Mouse (Mus musculus) heart, embryonic 14.5 days (tissue): ENCODE measurements at regions not wholly inside any gene's neighbourhood (a gene's known extent, or its start where the extent isn't known, plus 50 kb on each side); places are given as distances from the start of the nearest gene placed in this dataset.

Experiments
- ATAC-seq: fragments of 200-750 bp; cut with Nextera tagmentation; 2 replicates; pipeline ENCODE4 v1.8.0; 2017; ENCODE audit warnings: low read depth, moderate TSS enrichment; ENCODE audit not compliant: insufficient number of reproducible peaks, insufficient read depth, low FRiP score
- H3K27ac ChIP-seq, 2 experiments: fragments of 200-500 bp in 1 of 2; fragments of 300-500 bp in 1 of 2; sonication (generic) in 1 of 2; replicated peaks in 1 of 2; 2 replicates each; pipeline ENCODE4 v1.5.1; 2012 to 2014; ENCODE audit warnings: low read depth in 2 of 2, low read length in 2 of 2, control low read depth in 1 of 2, mild to moderate bottlenecking in 1 of 2, mixed read lengths in 1 of 2; ENCODE audit not compliant: control insufficient read depth in 1 of 2, insufficient read depth in 1 of 2
- H3K27me3 ChIP-seq: fragments of 300-500 bp; sonication (generic); 2 replicates; pipeline ENCODE4 v1.6.1; 2014; ENCODE audit warnings: mild to moderate bottlenecking, low read length, control low read depth; ENCODE audit not compliant: control insufficient read depth, insufficient read depth
- H3K36me3 ChIP-seq: fragments of 300-500 bp; sonication (generic); 2 replicates; pipeline ENCODE4 v1.6.1; 2014; ENCODE audit warnings: mild to moderate bottlenecking, control low read depth, low read length, mixed read lengths; ENCODE audit not compliant: control insufficient read depth, insufficient read depth
- H3K4me1 ChIP-seq, 2 experiments: fragments of 200-500 bp in 1 of 2; fragments of 300-500 bp in 1 of 2; sonication (generic) in 1 of 2; 2 replicates each; pipeline ENCODE4 v1.6.1; 2012 to 2014; ENCODE audit warnings: low read length in 2 of 2, control low read depth in 1 of 2, mixed read lengths in 1 of 2; ENCODE audit not compliant: control insufficient read depth in 2 of 2, insufficient read depth in 2 of 2
- H3K4me2 ChIP-seq: fragments of 300-500 bp; sonication (generic); 2 replicates; pipeline ENCODE4 v1.6.1; 2014; ENCODE audit warnings: mild to moderate bottlenecking, low read length
- H3K4me3 ChIP-seq, 2 experiments: fragments of 200-500 bp in 1 of 2; fragments of 300-500 bp in 1 of 2; sonication (generic) in 1 of 2; 2 replicates each; pipeline ENCODE4 v1.5.1; 2012 to 2014; ENCODE audit warnings: low read length in 2 of 2, mild to moderate bottlenecking in 2 of 2, control low read depth in 1 of 2, low read depth in 1 of 2, moderate library complexity in 1 of 2; ENCODE audit not compliant: control insufficient read depth in 1 of 2, insufficient read depth in 1 of 2
- H3K9ac ChIP-seq: fragments of 300-500 bp; sonication (generic); 2 replicates; pipeline ENCODE4 v1.6.1; 2014; ENCODE audit warnings: mild to moderate bottlenecking, low read length
- H3K9me3 ChIP-seq: fragments of 300-500 bp; sonication (generic); 2 replicates; pipeline ENCODE4 v1.6.1; 2016; ENCODE audit warnings: low read length, control low read depth; ENCODE audit not compliant: control insufficient read depth
- WGBS: fragments of 180-500 bp; shearing (Covaris S2); extraction: QIAGEN DNeasy Blood & Tissue Kit; methylation state at CpG from one replicate; pipeline ENCODE4 v1.1.7; 2014; 5-methylcytosine and 5-hydroxymethylcytosine counted together

DNA sequence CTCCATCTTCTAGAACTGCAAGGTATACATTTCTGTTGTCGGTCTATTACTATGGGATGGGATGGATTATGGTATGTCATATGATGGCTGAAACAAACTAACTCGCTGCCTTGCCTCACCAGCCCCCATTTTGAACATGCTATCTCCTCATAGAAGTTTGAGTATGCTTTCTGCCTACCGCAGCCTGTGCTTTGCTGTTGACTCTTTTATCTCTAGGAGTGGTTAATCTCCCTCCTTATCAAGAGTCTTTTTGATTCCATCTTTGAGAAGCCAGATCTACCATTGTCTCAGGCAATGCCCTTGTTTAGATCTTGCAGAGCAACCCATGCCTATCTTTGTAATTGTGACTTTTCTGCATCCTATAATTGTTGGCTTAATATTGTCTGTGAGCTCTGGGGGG, 367.0 kb downstream of the Cog6 start:
- Histone ChIP-seq H3K9me3 (no peaks in the 10 kb centered on the region), H3K27ac (no peak overlapping the region), H3K4me3 (no peak overlapping the region), H3K9ac (no peak overlapping the region), H3K36me3 (no peaks in the 10 kb centered on the region), H3K4me1 (no peaks in the 10 kb centered on the region), H3K4me2 (no peak overlapping the region), H3K27me3 (no peaks in the 10 kb centered on the region)
- WGBS = 83% methylated on average over 3 of the region's 3 CpGs
- no peak for ATAC-seq

DNA sequence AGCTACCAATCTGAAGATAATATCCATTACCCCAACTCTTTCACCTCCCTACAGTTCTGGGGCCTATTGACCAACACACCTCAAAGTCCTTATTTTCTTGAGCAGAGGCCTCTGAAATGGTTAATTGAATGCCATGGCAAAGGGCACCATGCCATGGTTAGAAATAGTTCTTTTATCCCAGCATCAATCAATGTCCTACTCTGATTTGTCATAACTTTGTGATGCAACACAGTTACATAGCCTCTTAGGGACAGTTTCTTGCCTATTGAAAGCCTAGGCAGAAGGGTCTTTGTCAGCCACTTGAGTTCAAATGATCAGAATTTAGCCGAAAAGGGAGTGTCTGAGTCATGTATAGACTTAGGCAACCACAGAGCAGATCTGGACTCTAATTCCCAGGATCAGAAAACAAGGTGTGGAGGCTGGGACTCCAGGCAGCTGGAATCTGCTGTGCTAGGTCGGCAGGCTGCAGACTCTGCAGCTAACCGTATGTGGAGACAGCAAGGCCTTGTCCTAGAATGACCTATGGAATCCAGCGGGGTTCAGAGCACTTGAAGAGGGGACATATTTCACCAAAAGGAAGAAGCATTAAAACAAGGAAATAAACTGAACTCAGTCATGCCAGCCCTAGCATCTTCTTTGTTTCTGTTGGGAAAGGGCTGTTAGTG, 368.1 kb downstream of the Cog6 start:
- no peak overlapping the region for H3K9ac ChIP-seq
- H3K27ac ChIP-seq = no peak overlapping the region
- no peak overlapping the region for H3K4me2 ChIP-seq
- H3K9me3 ChIP-seq = no peaks in the 10 kb centered on the region
- no peak for ATAC-seq
- WGBS = 69% methylated on average over 4 of the region's 4 CpGs
- H3K4me1 ChIP-seq = peaks cover 0 to 4% of the 10 kb centered on the region in 2 experiments; a peak in 1 of 4 replicates
- H3K27me3 ChIP-seq = no peaks in the 10 kb centered on the region
- H3K36me3 ChIP-seq = no peaks in the 10 kb centered on the region
- H3K4me3 ChIP-seq = no peak overlapping the region

DNA sequence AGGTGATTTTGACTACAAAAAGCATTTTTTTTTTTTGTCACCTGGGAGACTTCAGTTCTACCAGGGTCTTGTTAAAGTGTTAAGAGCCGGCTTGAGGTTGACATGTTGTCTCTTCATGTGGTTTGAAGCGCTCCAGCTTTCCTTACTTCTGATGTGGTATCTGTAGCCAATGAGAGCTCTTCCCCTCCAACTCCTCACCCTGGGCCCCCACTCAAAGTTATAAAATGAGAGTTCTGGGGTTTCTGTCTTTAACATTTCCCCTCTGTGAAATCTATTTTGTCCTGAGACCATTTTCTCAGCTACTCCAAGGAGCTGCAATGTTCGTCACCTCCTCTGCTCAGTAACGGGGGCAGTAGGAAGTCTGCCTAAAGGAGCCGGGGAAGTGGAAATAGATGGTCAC, 369.1 kb downstream of the Cog6 start:
- Histone ChIP-seq H3K4me2 (no peak overlapping the region), H3K4me3 (no peak overlapping the region), H3K9me3 (no peaks in the 10 kb centered on the region), H3K4me1 (peaks cover 0 to 7% of the 10 kb centered on the region in 2 experiments; a peak in 1 of 4 replicates), H3K27me3 (no peaks in the 10 kb centered on the region), H3K36me3 (no peaks in the 10 kb centered on the region), H3K9ac (no peak overlapping the region), H3K27ac (no peak overlapping the region)
- no peak for ATAC-seq
- 88% methylated on average over 5 of the region's 5 CpGs for whole genome bisulfite sequencing

DNA sequence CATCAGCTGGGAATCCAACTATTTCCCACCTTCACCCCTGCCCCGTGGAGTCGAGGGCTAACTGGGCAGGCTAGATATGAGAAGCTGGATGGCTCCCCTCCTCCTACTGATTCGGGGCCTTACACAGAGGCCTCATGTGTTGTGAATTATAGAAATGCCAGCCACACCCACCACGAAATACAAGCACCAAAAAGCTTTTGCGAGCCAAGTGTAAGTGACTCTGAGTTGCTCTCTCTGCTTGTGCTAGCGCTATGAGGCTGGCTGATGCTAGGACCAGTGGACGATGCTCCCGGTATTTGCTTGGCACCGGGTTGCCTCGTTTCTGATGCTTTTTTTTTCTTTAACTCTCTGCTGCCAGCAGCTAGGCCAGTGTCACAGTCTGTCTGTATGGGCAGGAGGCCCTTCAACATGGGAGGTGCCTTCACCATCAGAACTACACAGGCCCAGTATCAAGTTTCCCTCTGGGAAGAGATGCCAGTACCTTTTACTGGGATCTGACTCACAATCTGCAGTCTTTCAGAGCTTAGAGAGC, 369.8 kb downstream of the Cog6 start:
- Histone ChIP-seq H3K36me3 (no peaks in the 10 kb centered on the region), H3K4me2 (no peak overlapping the region), H3K4me3 (no peak overlapping the region), H3K27ac (no peak overlapping the region), H3K9ac (no peak overlapping the region), H3K4me1 (peaks cover 0 to 8% of the 10 kb centered on the region in 2 experiments; a peak in 1 of 4 replicates), H3K9me3 (no peaks in the 10 kb centered on the region), H3K27me3 (no peaks in the 10 kb centered on the region)
- no peak for ATAC-seq
- 69% methylated on average over 10 of the region's 10 CpGs for WGBS

DNA sequence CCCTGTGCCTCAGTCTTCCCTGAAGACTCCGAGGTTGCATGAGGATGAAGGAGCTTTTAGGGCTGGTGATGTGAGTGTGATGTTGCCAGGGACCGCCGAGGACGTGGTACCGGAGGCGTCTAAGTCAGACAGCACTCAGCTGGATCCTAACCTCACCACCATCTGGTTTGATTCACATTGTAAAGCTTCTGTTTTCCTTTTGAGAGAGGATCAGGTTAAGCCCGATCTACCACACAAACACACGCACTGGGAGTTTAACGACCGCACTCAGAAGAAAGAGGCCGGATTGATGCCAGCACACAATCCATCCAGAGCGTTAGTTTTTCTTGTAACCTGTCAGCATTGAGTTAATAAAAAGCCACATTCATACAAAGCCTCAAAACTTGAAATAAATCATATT, 371.9 kb downstream of the Cog6 start:
- ATAC-seq = no peak
- Histone ChIP-seq H3K4me3 (no peak overlapping the region), H3K4me1 (peaks cover 3 to 18% of the 10 kb centered on the region in 2 experiments; a peak in 3 of 4 replicates), H3K9me3 (no peaks in the 10 kb centered on the region), H3K36me3 (no peaks in the 10 kb centered on the region), H3K27ac (no peak overlapping the region), H3K9ac (no peak overlapping the region), H3K4me2 (no peak overlapping the region), H3K27me3 (no peaks in the 10 kb centered on the region)
- WGBS = 78% methylated on average over 12 of the region's 12 CpGs

DNA sequence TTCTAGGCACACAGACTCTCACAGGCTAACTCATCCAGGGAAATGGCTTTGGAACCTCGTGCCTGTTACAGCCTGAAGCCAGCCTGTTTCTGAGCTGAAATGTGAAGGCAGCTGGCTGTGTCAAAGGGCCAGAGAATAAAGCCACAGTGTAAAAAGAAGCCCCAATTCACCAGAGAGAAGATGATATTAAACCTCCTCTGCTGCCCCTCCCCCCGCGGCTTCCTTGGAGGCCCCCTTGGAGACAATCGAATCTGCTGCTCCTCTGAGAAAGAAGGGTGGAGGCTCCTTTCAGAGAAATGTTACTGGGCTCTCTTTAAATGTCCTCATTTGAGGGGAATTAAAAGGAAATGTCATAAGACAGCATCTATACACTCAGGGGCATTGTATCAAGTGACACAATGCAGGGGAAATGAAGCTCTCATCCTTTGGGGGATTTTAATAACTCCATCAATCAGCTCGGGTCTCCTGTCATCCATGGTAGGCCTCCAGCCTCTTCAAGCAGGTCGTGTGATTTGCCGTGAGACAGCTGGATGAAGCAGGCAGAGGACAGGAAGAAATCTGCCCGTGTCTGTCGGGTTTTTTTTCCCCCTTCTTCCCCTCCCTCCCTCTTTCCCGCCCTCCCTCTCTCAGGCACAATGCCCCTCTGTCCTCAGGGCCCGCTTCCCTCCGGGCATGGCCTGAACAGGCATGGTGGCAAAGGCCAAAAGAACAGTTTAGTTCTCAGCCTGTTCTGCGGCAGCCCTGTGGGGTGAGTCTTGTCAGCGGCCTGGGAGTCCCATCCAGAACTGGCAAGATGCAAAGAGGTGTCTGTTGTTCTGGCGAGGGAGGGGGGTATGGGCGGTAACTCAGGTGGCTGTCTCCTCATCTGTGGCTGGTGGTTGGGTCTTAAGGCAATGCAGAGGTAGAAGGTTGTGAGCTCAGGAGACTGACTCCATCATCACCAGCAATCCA, 372.6 kb downstream of the Cog6 start:
- no peaks in the 10 kb centered on the region for H3K9me3 ChIP-seq
- H3K9ac ChIP-seq = no peak overlapping the region
- no peak for ATAC-seq
- H3K4me3 ChIP-seq = no peak overlapping the region
- H3K27ac ChIP-seq = no peak overlapping the region
- H3K4me2 ChIP-seq = no peak overlapping the region
- WGBS = 34% methylated on average over 16 of the region's 16 CpGs
- H3K27me3 ChIP-seq = no peaks in the 10 kb centered on the region
- peaks cover 3 to 18% of the 10 kb centered on the region in 2 experiments; a peak in 3 of 4 replicates for H3K4me1 ChIP-seq
- no peaks in the 10 kb centered on the region for H3K36me3 ChIP-seq

DNA sequence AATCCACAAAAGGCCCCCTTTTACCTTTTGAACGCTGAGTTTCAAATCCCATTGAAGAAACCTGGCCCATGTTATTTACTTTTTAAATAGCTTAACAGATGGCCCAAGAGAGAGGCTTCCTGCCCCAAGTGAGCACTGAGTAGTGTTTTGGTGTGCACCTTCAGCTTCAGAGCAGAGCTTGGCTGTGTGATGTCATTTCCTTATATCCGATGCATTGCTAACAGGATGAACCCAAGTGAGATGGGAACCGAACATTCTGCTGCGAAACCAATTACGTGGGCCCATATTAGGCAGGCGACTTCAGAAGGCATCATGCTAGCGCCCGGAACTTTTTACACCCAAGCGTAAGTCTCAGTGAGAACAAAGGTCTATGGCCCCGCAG, 373.2 kb downstream of the Cog6 start:
- H3K27ac ChIP-seq = 0 out of 4 replicates have a peak overlapping the region, but pooled peaks of 1 of the 2 experiments have one; percentile 3
- no peaks in the 10 kb centered on the region for H3K27me3 ChIP-seq
- ATAC-seq = no peak
- no peaks in the 10 kb centered on the region for H3K9me3 ChIP-seq
- H3K9ac ChIP-seq = no peak overlapping the region
- WGBS = 83% methylated on average over 10 of the region's 10 CpGs
- peaks cover 3 to 18% of the 10 kb centered on the region in 2 experiments; a peak in 3 of 4 replicates for H3K4me1 ChIP-seq
- H3K36me3 ChIP-seq = no peaks in the 10 kb centered on the region
- H3K4me3 ChIP-seq = no peak overlapping the region
- H3K4me2 ChIP-seq = no peak overlapping the region
